Mouse (Mus musculus) heart, embryonic 16.5 days (tissue): ENCODE results near the gene Bco2. TPM values are rescaled to one million over a fixed set of nuclear protein-coding genes. Genes with fewer than 3 reads are reported as not detected.

ENCODE experiments used
- ATAC-seq: fragments of 200-750 bp; cut with Nextera tagmentation; replicated peaks from 2 replicates; pipeline ENCODE4 v1.8.0; 2017; ENCODE audit warnings: moderate number of reproducible peaks; ENCODE audit not compliant: insufficient read depth, low FRiP score; ENCODE audit errors: extremely low read depth
- H3K27ac ChIP-seq: fragments of 300-500 bp; sonication (generic); 2 replicates; pipeline ENCODE4 v1.5.1; 2014; ENCODE audit warnings: mild to moderate bottlenecking, low read length, control low read depth, moderate library complexity
- H3K27me3 ChIP-seq: fragments of 300-500 bp; sonication (generic); 2 replicates; pipeline ENCODE4 v1.6.1; 2014; ENCODE audit warnings: low read length, mixed read lengths; ENCODE audit not compliant: control insufficient read depth, insufficient read depth
- H3K36me3 ChIP-seq: fragments of 300-500 bp; sonication (generic); 2 replicates; pipeline ENCODE4 v1.6.1; 2014; ENCODE audit not compliant: control insufficient read depth, insufficient read depth
- H3K4me1 ChIP-seq: fragments of 300-500 bp; sonication (generic); 2 replicates; pipeline ENCODE4 v1.6.1; 2014; ENCODE audit warnings: low read length, mixed read lengths; ENCODE audit not compliant: control insufficient read depth, insufficient read depth
- H3K4me2 ChIP-seq: fragments of 300-500 bp; sonication (generic); 2 replicates; pipeline ENCODE4 v1.6.1; 2014; ENCODE audit warnings: low read depth, mild to moderate bottlenecking, control low read depth, low read length
- H3K4me3 ChIP-seq: fragments of 300-500 bp; sonication (generic); 2 replicates; pipeline ENCODE4 v1.5.1; 2014; ENCODE audit warnings: mild to moderate bottlenecking, control low read depth, low read length
- H3K9ac ChIP-seq: fragments of 300-500 bp; sonication (generic); 2 replicates; pipeline ENCODE4 v1.6.1; 2014; ENCODE audit warnings: low read length, control low read depth
- H3K9me3 ChIP-seq: fragments of 300-500 bp; sonication (generic); replicated peaks from 2 replicates; pipeline ENCODE4 v1.6.1; 2016; ENCODE audit warnings: low read length; ENCODE audit not compliant: control insufficient read depth
- WGBS: fragments of 180-500 bp; shearing (Covaris S2); extraction: QIAGEN DNeasy Blood & Tissue Kit; methylation state at CpG from one replicate; pipeline ENCODE4 v1.1.7; 2014; 5-methylcytosine and 5-hydroxymethylcytosine counted together
- polyA plus RNA-seq: library from polyadenylated mRNA; unstranded; fragments of >200 nt; fragmentation: Nextera tagmentation; extraction: Ambion mirVana; gene quantifications from 2 replicates; pipeline ENCODE4 v1.2.1, GENCODE M21; 2015

Bco2 gene
- polyA plus RNA-seq, 1 experiment from 2014 or later, result 0.21 TPM

DNA sequence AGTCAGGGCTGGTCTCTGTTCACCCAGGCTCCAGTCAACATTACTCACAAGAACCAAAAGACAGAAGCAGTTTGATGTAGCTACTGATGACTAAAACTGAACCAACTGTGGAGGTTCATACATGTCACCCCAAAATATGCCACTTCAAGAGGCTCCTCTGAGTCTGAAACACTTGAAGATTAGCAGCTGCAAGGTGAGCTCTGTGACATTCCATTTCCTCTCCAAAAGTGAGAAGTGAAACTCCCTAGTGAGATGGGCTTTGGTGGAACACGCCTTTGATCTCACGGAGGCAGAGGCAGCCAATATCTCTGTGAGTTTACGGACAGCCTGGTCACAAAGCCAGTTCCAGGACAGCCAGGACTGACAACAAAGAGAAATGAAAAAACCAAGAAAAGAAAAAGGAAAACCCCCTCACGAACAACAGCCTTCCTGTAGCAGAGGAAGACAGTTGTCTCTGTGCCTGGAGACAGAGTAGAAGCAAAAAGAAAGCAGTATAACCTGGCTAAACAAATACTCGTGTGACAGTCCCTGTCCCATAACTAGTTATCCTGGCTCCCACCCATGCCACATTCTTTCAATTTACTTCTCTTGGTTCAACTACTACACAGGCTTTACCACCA, 7.0 kb downstream of the Bco2 start:
- Histone ChIP-seq H3K36me3 (no peaks in the 10 kb centered on the region), H3K27me3 (no peaks in the 10 kb centered on the region), H3K4me3 (no peak overlapping the region), H3K4me2 (no peak overlapping the region), H3K4me1 (no peaks in the 10 kb centered on the region), H3K27ac (no peak overlapping the region), H3K9ac (no peak overlapping the region), H3K9me3 (no peaks in the 10 kb centered on the region)
- WGBS, result 24% methylated on average over 5 of the region's 5 CpGs
- ATAC-seq, result no peak

DNA sequence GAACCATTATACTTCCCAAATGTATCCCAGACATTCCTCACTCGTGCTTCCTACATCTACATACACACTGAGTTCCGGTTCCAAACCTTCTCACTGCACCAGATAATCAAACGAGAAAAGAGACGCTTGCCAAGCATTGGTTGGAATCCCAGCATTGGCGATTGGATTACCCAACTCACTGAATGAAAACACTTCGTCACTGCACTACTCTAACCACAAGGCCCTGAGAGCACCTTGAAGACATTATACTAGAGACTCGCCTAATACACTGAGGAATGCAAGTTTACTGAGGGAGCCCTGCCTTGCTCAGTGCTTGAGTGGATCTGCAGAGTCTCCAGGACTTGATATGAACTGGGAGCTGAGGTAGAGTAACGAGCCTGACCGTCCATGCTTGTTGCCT, 12.6 kb downstream of the Bco2 start:
- Histone ChIP-seq H3K27me3 (no peaks in the 10 kb centered on the region), H3K36me3 (no peaks in the 10 kb centered on the region), H3K4me1 (no peaks in the 10 kb centered on the region), H3K27ac (no peak overlapping the region), H3K4me2 (no peak overlapping the region), H3K9ac (no peak overlapping the region), H3K9me3 (no peaks in the 10 kb centered on the region), H3K4me3 (no peak overlapping the region)
- no peak for ATAC-seq
- 69% methylated on average over 9 of the region's 9 CpGs for WGBS

DNA sequence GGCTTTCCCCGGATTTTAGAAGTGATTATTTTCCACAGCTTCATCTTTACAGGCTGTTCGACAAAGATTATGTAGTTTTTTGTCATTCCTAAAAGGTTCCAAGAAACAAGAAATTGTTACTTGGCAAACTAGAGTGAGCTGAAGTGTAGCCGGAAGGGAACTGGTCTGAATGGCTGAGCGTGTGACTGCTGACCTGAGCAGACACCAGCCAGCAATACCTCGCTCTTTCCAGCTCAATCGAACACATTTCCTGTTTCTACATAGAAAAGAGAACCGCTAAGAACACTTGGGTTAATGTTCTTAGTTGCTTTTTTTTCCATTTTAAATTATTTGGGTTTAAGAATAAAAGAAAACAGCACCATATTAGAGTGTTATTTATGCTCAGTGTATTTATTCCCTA, 14.8 kb downstream of the Bco2 start:
- no peak for ATAC-seq
- 57% methylated on average over 7 of the region's 7 CpGs for WGBS
- Histone ChIP-seq H3K36me3 (no peaks in the 10 kb centered on the region), H3K4me1 (no peaks in the 10 kb centered on the region), H3K9me3 (no peaks in the 10 kb centered on the region), H3K4me3 (no peak overlapping the region), H3K27me3 (no peaks in the 10 kb centered on the region), H3K9ac (no peak overlapping the region), H3K4me2 (no peak overlapping the region), H3K27ac (no peak overlapping the region)

DNA sequence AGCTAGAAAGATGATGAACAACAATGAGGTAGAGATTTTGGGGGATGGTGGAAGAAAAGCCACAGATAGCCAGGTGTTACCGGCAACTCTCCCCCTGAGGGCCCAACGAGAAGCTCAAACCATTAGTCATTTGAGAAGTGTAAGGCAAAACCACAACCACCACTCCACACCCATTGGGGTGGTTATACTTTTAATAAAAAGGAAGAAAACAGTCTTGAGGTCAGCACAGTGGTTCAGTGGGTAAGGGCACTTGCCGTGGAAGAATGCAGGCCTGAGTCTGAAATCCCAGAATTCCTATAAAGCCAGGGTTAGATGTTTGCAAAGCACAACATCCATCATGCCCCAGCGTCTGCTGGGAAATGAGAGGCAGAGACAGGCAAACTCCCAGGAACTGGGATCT, 17.7 kb downstream of the Bco2 start:
- Histone ChIP-seq H3K4me2 (no peak overlapping the region), H3K36me3 (no peaks in the 10 kb centered on the region), H3K9me3 (no peaks in the 10 kb centered on the region), H3K27me3 (no peaks in the 10 kb centered on the region), H3K4me3 (no peak overlapping the region), H3K27ac (no peak overlapping the region), H3K4me1 (no peaks in the 10 kb centered on the region), H3K9ac (no peak overlapping the region)
- ATAC-seq, result no peak
- 55% methylated on average over 4 of the region's 4 CpGs for WGBS

- H3K36me3 ChIP-seq, result no peaks in the 10 kb centered on the region
- no peaks in the 10 kb centered on the region for H3K9me3 ChIP-seq
- no peak overlapping the region for H3K4me2 ChIP-seq
- 56% methylated on average over 7 of the region's 7 CpGs for WGBS
- no peak overlapping the region for H3K27ac ChIP-seq
- H3K4me1 ChIP-seq, result no peaks in the 10 kb centered on the region
- H3K9ac ChIP-seq, result no peak overlapping the region
- no peaks in the 10 kb centered on the region for H3K27me3 ChIP-seq
- ATAC-seq, result no peak
- no peak overlapping the region for H3K4me3 ChIP-seq
Measured at GRCm38 (mm10) chr9:50536603-50537135, 18.3 kb downstream of the Bco2 start.

- ATAC-seq, result no peak
- no peak overlapping the region for H3K27ac ChIP-seq
- WGBS, result 55% methylated on average over 5 of the region's 5 CpGs
- H3K36me3 ChIP-seq, result no peaks in the 10 kb centered on the region
- no peaks in the 10 kb centered on the region for H3K9me3 ChIP-seq
- no peak overlapping the region for H3K4me3 ChIP-seq
- H3K4me2 ChIP-seq, result no peak overlapping the region
- no peak overlapping the region for H3K9ac ChIP-seq
- no peaks in the 10 kb centered on the region for H3K4me1 ChIP-seq
- H3K27me3 ChIP-seq, result no peaks in the 10 kb centered on the region
Measured at GRCm38 (mm10) chr9:50535930-50536329, 19.1 kb downstream of the Bco2 start.

GRCm38 (mm10) chr9:50533791-50534190, 21.2 kb downstream of the Bco2 start:
- Histone ChIP-seq H3K27ac (no peak overlapping the region), H3K4me2 (no peak overlapping the region), H3K9me3 (no peaks in the 10 kb centered on the region), H3K36me3 (no peaks in the 10 kb centered on the region), H3K9ac (no peak overlapping the region), H3K4me1 (no peaks in the 10 kb centered on the region), H3K4me3 (no peak overlapping the region), H3K27me3 (no peaks in the 10 kb centered on the region)
- 58% methylated on average over 3 of the region's 3 CpGs for WGBS
- ATAC-seq, result no peak

- WGBS, result 75% methylated on average over 11 of the region's 11 CpGs
- no peak overlapping the region for H3K9ac ChIP-seq
Measured at GRCm38 (mm10) chr9:50533328-50533727, 21.7 kb downstream of the Bco2 start.

GRCm38 (mm10) chr9:50530890-50531289, 24.1 kb downstream of the Bco2 start:
- Histone ChIP-seq H3K4me3 (no peak overlapping the region), H3K9ac (no peak overlapping the region), H3K4me1 (peaks cover 9% of the 10 kb centered on the region), H3K27me3 (no peaks in the 10 kb centered on the region), H3K4me2 (no peak overlapping the region), H3K36me3 (no peaks in the 10 kb centered on the region), H3K9me3 (no peaks in the 10 kb centered on the region), H3K27ac (no peak overlapping the region)
- 10% methylated on average over 2 of the region's 2 CpGs for WGBS
- ATAC-seq, result no peak

More at GRCm38 (mm10) chr9:50533328-50533727, 21.7 kb downstream of the Bco2 start:
- no peak overlapping the region for H3K27ac ChIP-seq
- H3K9me3 ChIP-seq, result no peaks in the 10 kb centered on the region
- no peak overlapping the region for H3K4me3 ChIP-seq
- H3K4me1 ChIP-seq, result no peaks in the 10 kb centered on the region
- H3K36me3 ChIP-seq, result no peaks in the 10 kb centered on the region
- H3K4me2 ChIP-seq, result no peak overlapping the region
- no peak for ATAC-seq
- no peaks in the 10 kb centered on the region for H3K27me3 ChIP-seq
